29 mouse cellular contexts compared by ENCODE assay signal in the genomic region with DNA sequence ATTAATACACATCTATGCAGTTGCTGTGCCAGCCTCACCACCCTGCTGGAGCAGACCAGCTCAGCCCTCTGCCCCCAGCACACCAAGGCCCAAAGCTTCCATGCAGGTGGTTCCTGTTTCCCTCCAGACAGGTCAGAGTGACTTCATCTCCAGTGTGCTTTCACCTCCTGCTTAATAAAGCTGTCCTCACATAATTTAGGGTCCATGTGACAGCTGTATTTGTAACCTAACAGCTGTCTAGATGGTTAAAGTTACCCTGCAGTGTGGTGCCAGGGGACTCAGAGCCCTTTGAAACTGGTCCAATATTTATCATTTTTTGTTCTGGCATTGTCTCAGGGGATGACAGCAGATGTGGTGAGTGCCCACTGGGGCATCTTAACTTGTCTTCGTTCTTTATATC.
DNase-seq lines count a peak whose midpoint lies in the region; ATAC-seq and TF ChIP-seq lines count a peak whose summit lies in the region.
"Had no signal": no experiment of that assay in that cellular context is flagged by ENCODE, and none has a peak within 500 bp of the region (broad histone marks: within the 10 kb centered on the region; RNA-seq: fewer than 3 reads in every experiment).

No protein-coding gene starts in this region.

- no peaks in the 10 kb centered on the region for H3K27me3 ChIP-seq in kidney, embryonic 16.5 days (ENCODE audit: insufficient read depth, low read length)
- H3K27me3 ChIP-seq in midbrain, postnatal 0 days (ENCODE audit: insufficient read depth, low read length), result no peaks in the 10 kb centered on the region
- H3K27me3 ChIP-seq in midbrain, embryonic 13.5 days, result no peaks in the 10 kb centered on the region
- H3K27me3 ChIP-seq: CH12.LX; embryonic facial prominence, embryonic 15.5 days; forebrain, embryonic 12.5 days; heart, embryonic 15.5 days; liver, embryonic 13.5 days; stomach, embryonic 15.5 days had no signal

- peak; percentile 49; the same call in 1 of the 2 replicates for ATAC-seq in kidney, embryonic 16.5 days (ENCODE audit: low FRiP score, low TSS enrichment)
- 0 out of 2 replicates have a peak, but pooled peaks have one; percentile 16 for ATAC-seq in midbrain, postnatal 0 days (ENCODE audit: low FRiP score)
- ATAC-seq in midbrain, embryonic 13.5 days, result no peak
- ATAC-seq: activated CD4-positive, CD25-positive, alpha-beta regulatory T cell, adult 4 months; hindbrain, embryonic 16.5 days had no signal

- no peak for TF ChIP-seq CTCF in midbrain, postnatal 0 days (IDR thresholded peaks at IDR 0.05)

- H3K9me3 ChIP-seq in kidney, embryonic 16.5 days (ENCODE audit: low read length), result no peaks in the 10 kb centered on the region
- H3K9me3 ChIP-seq in midbrain, postnatal 0 days (ENCODE audit: low read length), result no peaks in the 10 kb centered on the region
- no peaks in the 10 kb centered on the region for H3K9me3 ChIP-seq in midbrain, embryonic 13.5 days
- H3K9me3 ChIP-seq: embryonic facial prominence, embryonic 15.5 days; forebrain, embryonic 12.5 days; heart, embryonic 10.5 days; heart, embryonic 15.5 days; liver, embryonic 13.5 days; stomach, embryonic 15.5 days had no signal

- H3K4me2 ChIP-seq in kidney, embryonic 16.5 days (replicated peaks; ENCODE audit: low read depth, low read length), result no peak overlapping the region
- no peak overlapping the region for H3K4me2 ChIP-seq in midbrain, postnatal 0 days (ENCODE audit: low read depth, low read length, poor library complexity, severe bottlenecking)
- H3K4me2 ChIP-seq in midbrain, embryonic 13.5 days (replicated peaks), result no peak overlapping the region
- H3K4me2 ChIP-seq: embryonic facial prominence, embryonic 15.5 days; forebrain, embryonic 12.5 days; heart, embryonic 15.5 days; liver, embryonic 13.5 days; stomach, embryonic 15.5 days had no signal

- 25% methylated on average over 1 of the region's 1 CpGs for WGBS in kidney, embryonic 16.5 days
- 28% methylated on average over 1 of the region's 1 CpGs for WGBS in midbrain, postnatal 0 days
- WGBS in midbrain, embryonic 13.5 days, result 92% methylated on average over 1 of the region's 1 CpGs

- no peak overlapping the region for H3K4me3 ChIP-seq in kidney, embryonic 16.5 days (ENCODE audit: low read length)
- H3K4me3 ChIP-seq in midbrain, postnatal 0 days (ENCODE audit: low read depth, low read length), result no peak overlapping the region
- H3K4me3 ChIP-seq in midbrain, embryonic 13.5 days (replicated peaks), result no peak overlapping the region
- H3K4me3 ChIP-seq: embryonic facial prominence, embryonic 15.5 days; forebrain, embryonic 12.5 days; heart, embryonic 10.5 days; heart, embryonic 15.5 days; liver, embryonic 13.5 days; stomach, embryonic 15.5 days had no signal

- H3K36me3 ChIP-seq in kidney, embryonic 16.5 days (ENCODE audit: insufficient read depth, low read length), result no peaks in the 10 kb centered on the region
- H3K36me3 ChIP-seq in midbrain, postnatal 0 days (ENCODE audit: insufficient read depth, low read length), result no peaks in the 10 kb centered on the region
- no peaks in the 10 kb centered on the region for H3K36me3 ChIP-seq in midbrain, embryonic 13.5 days
- H3K36me3 ChIP-seq: embryonic facial prominence, embryonic 15.5 days; forebrain, embryonic 12.5 days; heart, embryonic 10.5 days; heart, embryonic 15.5 days; liver, embryonic 13.5 days; stomach, embryonic 15.5 days had no signal

- H3K9ac ChIP-seq in kidney, embryonic 16.5 days (replicated peaks; ENCODE audit: low read length), result no peak overlapping the region
- no peak overlapping the region for H3K9ac ChIP-seq in midbrain, postnatal 0 days (replicated peaks; ENCODE audit: low read length, poor library complexity, severe bottlenecking)
- no peak overlapping the region for H3K9ac ChIP-seq in midbrain, embryonic 13.5 days (replicated peaks)
- H3K9ac ChIP-seq: embryonic facial prominence, embryonic 15.5 days; forebrain, embryonic 12.5 days; forebrain, postnatal 0 days; heart, embryonic 15.5 days; liver, embryonic 13.5 days; stomach, embryonic 15.5 days had no signal

- H3K4me1 ChIP-seq in kidney, embryonic 16.5 days (ENCODE audit: insufficient read depth, low read length), result no peaks in the 10 kb centered on the region
- no peaks in the 10 kb centered on the region for H3K4me1 ChIP-seq in midbrain, postnatal 0 days (ENCODE audit: insufficient read depth, low read length)
- no peaks in the 10 kb centered on the region for H3K4me1 ChIP-seq in midbrain, embryonic 13.5 days (replicated peaks)
- H3K4me1 ChIP-seq: embryonic facial prominence, embryonic 15.5 days; forebrain, embryonic 12.5 days; heart, embryonic 10.5 days; heart, embryonic 15.5 days; liver, embryonic 13.5 days; stomach, embryonic 15.5 days had no signal

- DNase-seq in kidney, adult 11 months, result no peak
- no peak for DNase-seq in midbrain, postnatal 0 days (ENCODE audit: low spot score)
- peak; percentile 26 for DNase-seq in mesoderm, embryonic 11.5 days (ENCODE audit: low read depth, low spot score)
- no peak for DNase-seq in frontal cortex, postnatal 14 days (ENCODE audit: low spot score in 2 of 2)
- DNase-seq: adrenal gland, adult 8-10 months; cerebellum, adult 11 months; cerebellum, adult 9-10 months; cerebellum, postnatal 36 days; gastrocnemius, postnatal 14 days; heart, adult 11 months; kidney, adult 2 months; layer of hippocampus, postnatal 36 days; left cerebral cortex, postnatal 4 days; liver, embryonic 13.5 days; lung, adult 2 months; lung, postnatal 10 days; right cerebral cortex, postnatal 25 days had no signal

- H3K27ac ChIP-seq in kidney, embryonic 16.5 days (ENCODE audit: low read length), result no peak overlapping the region
- no peak overlapping the region for H3K27ac ChIP-seq in midbrain, postnatal 0 days (ENCODE audit: low read depth, low read length)
- no peak overlapping the region for H3K27ac ChIP-seq in midbrain, embryonic 13.5 days
- H3K27ac ChIP-seq: embryonic facial prominence, embryonic 15.5 days; forebrain, embryonic 12.5 days; heart, embryonic 10.5 days; heart, embryonic 15.5 days; liver, embryonic 13.5 days; macrophage; stomach, embryonic 15.5 days had no signal
